Mouse (Mus musculus): ENCODE data around the gene Tmem254c. TPM values are rescaled to one million over a fixed set of nuclear protein-coding genes. Genes with fewer than 3 reads are reported as not detected.

Tmem254c gene
- total RNA-seq, 4 experiments from 2014 or later = 1.0 to 2.1 (median 1.7) TPM

Other genes with a start within 250 kb of the Tmem254c start
- gene Anxa11, start 225.2 kb downstream of the Tmem254c start, total RNA-seq (2022) = 100 to 1,000 TPM in 3 of 4 experiments, 10 to 100 TPM in 1; 92.4 to 119 (median 105) TPM
- 1 to 10 TPM; 1.3 to 2.3 (median 1.7) TPM for gene Plac9a, start 164.3 kb downstream of the Tmem254c start, total RNA-seq (2022)
- under 1 TPM in 2 of 4 experiments, not detected in 2; 0.19 to 0.59 TPM for gene Tmem254a, start 139.7 kb downstream of the Tmem254c start, total RNA-seq (2022)
- gene Cphx1, start 129.1 kb downstream of the Tmem254c start, total RNA-seq (2022) = not detected
- not detected for gene Duxbl1, start 88.8 kb downstream of the Tmem254c start, total RNA-seq (2022)
- 10 to 100 TPM in 2 of 4 experiments, 1 to 10 TPM in 2; 4.0 to 15.3 (median 11.3) TPM for gene Gm9780, start 24.6 kb downstream of the Tmem254c start, total RNA-seq (2022)
- not detected for gene Cphx2, start 14.2 kb upstream of the Tmem254c start, total RNA-seq (2022)
- not detected for gene Cphx3, start 14.9 kb upstream of the Tmem254c start, total RNA-seq (2022)
- gene Duxbl2, start 51.0 kb upstream of the Tmem254c start, total RNA-seq (2022) = not detected
- gene Plac9b, start 115.1 kb upstream of the Tmem254c start, total RNA-seq (2022) = 10 to 100 TPM; 29.5 to 33.0 (median 31.3) TPM
- 1 to 10 TPM in 1 of 4 experiments, under 1 TPM in 2, not detected in 1; 0.51 to 1.1 (median 0.59) TPM for gene Tmem254b, start 139.7 kb upstream of the Tmem254c start, total RNA-seq (2022)
- not detected for gene Duxbl3, start 190.6 kb upstream of the Tmem254c start, total RNA-seq (2022)